Mouse (Mus musculus): ENCODE measurements around the gene Nrp2. TPM values are rescaled to one million over a fixed set of nuclear protein-coding genes. Genes with fewer than 3 reads are reported as not detected.

Nrp2 gene
- polyA plus RNA-seq, 1 experiment, result not detected

- TF ChIP-seq GATA1 (IDR thresholded peaks at IDR 0.05; ENCODE audit: low read length), result no peak
Observed at GRCm38 (mm10) chr1:62825822-62826765, 123.0 kb downstream of the Nrp2 start.

- no peak for TF ChIP-seq GATA1 (IDR thresholded peaks at IDR 0.05; ENCODE audit: low read length)
Observed at GRCm38 (mm10) chr1:62827316-62827715, 124.2 kb downstream of the Nrp2 start.

GRCm38 (mm10) chr1:62828156-62828555 lies 125.1 kb downstream of the Nrp2 start:
- TF ChIP-seq GATA1 (IDR thresholded peaks at IDR 0.05; ENCODE audit: low read length), result no peak

GRCm38 (mm10) chr1:62829690-62830417 lies 126.8 kb downstream of the Nrp2 start:
- no peak for TF ChIP-seq GATA1 (IDR thresholded peaks at IDR 0.05; ENCODE audit: low read length)

GRCm38 (mm10) chr1:62830418-62830769 lies 127.3 kb downstream of the Nrp2 start:
- TF ChIP-seq GATA1 (IDR thresholded peaks at IDR 0.05; ENCODE audit: low read length), result no peak

- no peak for TF ChIP-seq GATA1 (IDR thresholded peaks at IDR 0.05; ENCODE audit: low read length)
Observed at GRCm38 (mm10) chr1:62831725-62832455, 128.8 kb downstream of the Nrp2 start.

- no peak for TF ChIP-seq GATA1 (IDR thresholded peaks at IDR 0.05; ENCODE audit: low read length)
Observed at GRCm38 (mm10) chr1:62833356-62833755, 130.3 kb downstream of the Nrp2 start.

GRCm38 (mm10) chr1:62834443-62835185 lies 131.5 kb downstream of the Nrp2 start:
- no peak for TF ChIP-seq GATA1 (IDR thresholded peaks at IDR 0.05; ENCODE audit: low read length)

- TF ChIP-seq GATA1 (IDR thresholded peaks at IDR 0.05; ENCODE audit: low read length), result no peak
Observed at GRCm38 (mm10) chr1:62838083-62838482, 135.0 kb downstream of the Nrp2 start.

GRCm38 (mm10) chr1:62838631-62839030 lies 135.5 kb downstream of the Nrp2 start:
- TF ChIP-seq GATA1 (IDR thresholded peaks at IDR 0.05; ENCODE audit: low read length), result no peak

GRCm38 (mm10) chr1:62843215-62843614 lies 140.1 kb downstream of the Nrp2 start:
- TF ChIP-seq GATA1 (IDR thresholded peaks at IDR 0.05; ENCODE audit: low read length), result no peak

- no peak for TF ChIP-seq GATA1 (IDR thresholded peaks at IDR 0.05; ENCODE audit: low read length)
Observed at GRCm38 (mm10) chr1:62850990-62851940, 148.2 kb downstream of the Nrp2 start.

- TF ChIP-seq GATA1 (IDR thresholded peaks at IDR 0.05; ENCODE audit: low read length), result no peak
Observed at GRCm38 (mm10) chr1:62853362-62853761, 150.3 kb downstream of the Nrp2 start.

GRCm38 (mm10) chr1:62853996-62854395 lies 150.9 kb downstream of the Nrp2 start:
- TF ChIP-seq GATA1 (IDR thresholded peaks at IDR 0.05; ENCODE audit: low read length), result no peak
